In genomic region chr1:90246035-90246434, GRCm38 (mm10) we compare ENCODE assay signal across 18 mouse cellular contexts. TPM values are rescaled to one million over a fixed set of nuclear protein-coding genes. Genes with fewer than 3 reads are reported as not detected.
DNase-seq lines count a peak whose midpoint lies in the region; ATAC-seq lines count a peak whose summit lies in the region.
"Had no signal": no experiment of that assay in that cellular context is flagged by ENCODE, and none has a peak within 500 bp of the region (broad histone marks: within the 10 kb centered on the region; RNA-seq: fewer than 3 reads in every experiment).

No protein-coding gene starts in this region.

- H3K9me3 ChIP-seq in heart, embryonic 10.5 days, result no peaks in the 10 kb centered on the region
- H3K9me3 ChIP-seq in liver, embryonic 11.5 days (ENCODE audit: control insufficient read depth, low read length), result no peaks in the 10 kb centered on the region
- no peaks in the 10 kb centered on the region for H3K9me3 ChIP-seq in limb, embryonic 10.5 days (replicated peaks)
- H3K9me3 ChIP-seq in liver, embryonic 16.5 days (replicated peaks; ENCODE audit: control insufficient read depth, low read length), result no peaks in the 10 kb centered on the region
- H3K9me3 ChIP-seq: megakaryocyte, embryonic 14.5 days had no signal

- no peaks in the 10 kb centered on the region for H3K36me3 ChIP-seq in heart, embryonic 10.5 days
- H3K36me3 ChIP-seq in liver, embryonic 11.5 days (ENCODE audit: control insufficient read depth, insufficient read depth, low read length), result no peaks in the 10 kb centered on the region
- H3K36me3 ChIP-seq in limb, embryonic 10.5 days, result no peaks in the 10 kb centered on the region
- no peaks in the 10 kb centered on the region for H3K36me3 ChIP-seq in liver, embryonic 16.5 days (ENCODE audit: control insufficient read depth, insufficient read depth)
- H3K36me3 ChIP-seq: G1E had no signal

- H3K27me3 ChIP-seq in heart, embryonic 10.5 days (ENCODE audit: insufficient read depth, poor library complexity, severe bottlenecking), result peaks cover 5% of the 10 kb centered on the region; the same call in 1 of the 2 replicates
- 0 out of 2 replicates have a peak, but pooled peaks cover 3% of the 10 kb centered on the region for H3K27me3 ChIP-seq in liver, embryonic 11.5 days (replicated peaks; ENCODE audit: control insufficient read depth, insufficient read depth, low read length)
- H3K27me3 ChIP-seq in limb, embryonic 10.5 days (ENCODE audit: low read depth, poor library complexity, severe bottlenecking), result peaks cover 3% of the 10 kb centered on the region; the same call in 1 of the 2 replicates
- H3K27me3 ChIP-seq in liver, embryonic 16.5 days (ENCODE audit: control insufficient read depth, insufficient read depth, low read depth, low read length), result no peaks in the 10 kb centered on the region

- H3K4me2 ChIP-seq in liver, embryonic 11.5 days, result no peak overlapping the region
- 0 out of 2 replicates have a peak overlapping the region, but pooled peaks have one; percentile 35 for H3K4me2 ChIP-seq in liver, embryonic 16.5 days (ENCODE audit: low read depth, low read length)

- peaks cover 70% of the 10 kb centered on the region for H3K4me1 ChIP-seq in heart, embryonic 10.5 days
- peaks cover 42% of the 10 kb centered on the region for H3K4me1 ChIP-seq in liver, embryonic 11.5 days (replicated peaks; ENCODE audit: control insufficient read depth, insufficient read depth, low read length)
- peaks cover 31% of the 10 kb centered on the region for H3K4me1 ChIP-seq in limb, embryonic 10.5 days
- peaks cover 75% of the 10 kb centered on the region for H3K4me1 ChIP-seq in liver, embryonic 16.5 days (ENCODE audit: control insufficient read depth, low read depth, low read length)
- H3K4me1 ChIP-seq: megakaryocyte, embryonic 14.5 days had no signal

- 69% methylated on average over 8 of the region's 8 CpGs for WGBS in heart, embryonic 10.5 days
- 71% methylated on average over 8 of the region's 8 CpGs for WGBS in liver, embryonic 11.5 days
- 68% methylated on average over 8 of the region's 8 CpGs for WGBS in limb, embryonic 10.5 days
- WGBS in liver, embryonic 16.5 days (ENCODE audit: insufficient replicate concordance), result 67% methylated on average over 8 of the region's 8 CpGs

- peak overlapping the region; percentile 80 for H3K27ac ChIP-seq in heart, embryonic 10.5 days
- H3K27ac ChIP-seq in liver, embryonic 11.5 days (ENCODE audit: low read depth, low read length), result peak overlapping the region; percentile 71
- H3K27ac ChIP-seq in limb, embryonic 10.5 days, result peak overlapping the region; percentile 51; the same call in 1 of the 2 replicates
- peak overlapping the region; percentile 93 for H3K27ac ChIP-seq in liver, embryonic 16.5 days (ENCODE audit: low read length)
- H3K27ac ChIP-seq: kidney, postnatal 0 days; layer of hippocampus, adult 2 months had no signal

- intact Hi-C loops in heart, postnatal 25 days (cut with DNase I), result no loop called here

- H3K9ac ChIP-seq in liver, embryonic 11.5 days (ENCODE audit: low read depth, low read length), result peak overlapping the region; percentile 28; the same call in 1 of the 2 replicates
- peak overlapping the region; percentile 58 for H3K9ac ChIP-seq in liver, embryonic 16.5 days (ENCODE audit: low read depth, low read length)
- H3K9ac ChIP-seq: forebrain, postnatal 0 days had no signal

- H3K4me3 ChIP-seq in heart, embryonic 10.5 days, result no peak overlapping the region
- H3K4me3 ChIP-seq in liver, embryonic 11.5 days (ENCODE audit: low read depth, low read length), result no peak overlapping the region
- H3K4me3 ChIP-seq in limb, embryonic 10.5 days, result no peak overlapping the region
- no peak overlapping the region for H3K4me3 ChIP-seq in liver, embryonic 16.5 days (ENCODE audit: low read depth, low read length)
- H3K4me3 ChIP-seq: layer of hippocampus, adult 2 months; megakaryocyte, embryonic 14.5 days; myocyte had no signal

- DNase-seq in heart, embryonic 10.5 days (ENCODE audit: low spot score), result no peak
- no peak for DNase-seq in heart, postnatal 25 days (ENCODE audit: low spot score)
- no peak for DNase-seq in liver, embryonic 11.5 days (ENCODE audit: low spot score)
- DNase-seq in liver, result no peak
- DNase-seq in limb, embryonic 10.5 days (ENCODE audit: low spot score), result no peak
- DNase-seq in thymus, postnatal 0 days (ENCODE audit: low spot score), result no peak
- DNase-seq: adrenal gland, postnatal 10 days; forebrain, postnatal 0 days; kidney, adult 18-20 months; lung, adult 2 months; thymus, postnatal 25 days had no signal

- ATAC-seq in liver, embryonic 11.5 days (replicated peaks; ENCODE audit: low FRiP score), result no peak
- ATAC-seq in liver, embryonic 16.5 days (ENCODE audit: low read depth), result no peak
- ATAC-seq: activated CD4-positive, CD25-positive, alpha-beta regulatory T cell, adult 4 months; forebrain, postnatal 0 days had no signal

RNA-seq across cellular contexts. Expression of gene Ackr3, which starts 42.3 kb away (rescaled TPM):
- 24.7 and 25.5 TPM in 2 replicates for polyA plus RNA-seq in heart, embryonic 10.5 days (2016; fragmentation: Nextera tagmentation; extraction: Ambion mirVana)
- 10 to 100 TPM; 64.4 to 75.8 TPM for total RNA-seq in heart, postnatal 25 days (2021)
- polyA plus RNA-seq in liver, embryonic 11.5 days (2014; fragmentation: Nextera tagmentation; extraction: Ambion mirVana), result 22.3 and 22.8 TPM in 2 replicates
- polyA plus RNA-seq in limb, embryonic 10.5 days (2016; fragmentation: Nextera tagmentation; extraction: Ambion mirVana), result 12.9 and 16.5 TPM in 2 replicates
- 1.4 and 1.8 TPM in 2 replicates for polyA plus RNA-seq in liver, embryonic 16.5 days (2015; fragmentation: Nextera tagmentation; extraction: Ambion mirVana)
- polyA plus RNA-seq in thymus, postnatal 0 days (2015; fragmentation: Nextera tagmentation; extraction: Ambion mirVana), result 1.6 TPM in 2 replicates
- polyA plus RNA-seq: G1E had no signal
